Mouse (Mus musculus) liver, embryonic 14.5 days (tissue): ENCODE results near the gene Rhebl1.

ENCODE experiments used
- CTCF ChIP-seq: IDR thresholded peaks from 2 replicates; pipeline ENCODE4 v1.5.1; 2016; ENCODE audit warnings: antibody characterized with exemption, low read depth, control low read depth
- EP300 ChIP-seq: IDR thresholded peaks from 2 replicates; pipeline ENCODE4 v1.6.1; 2016; ENCODE audit warnings: antibody characterized with exemption, low read depth

- no peak for TF ChIP-seq CTCF
- no peak for TF ChIP-seq EP300
These were observed 47.7 kb upstream of the Rhebl1 start for GRCm38 (mm10) chr15:98942081-98942480.
